Mouse (Mus musculus): ENCODE data around the gene Armc6. TPM values are rescaled to one million over a fixed set of nuclear protein-coding genes. Genes with fewer than 3 reads are reported as not detected.

Gene Armc6
- total RNA-seq, 2 experiments from 2014 or later: 84.6 to 85.4 TPM

Other genes starting within 250 kb of the Armc6 start
- 10 to 100 TPM; 24.8 to 30.0 TPM for gene Gatad2a, start 238.1 kb downstream of the Armc6 start, total RNA-seq (2021)
- gene Mau2, start 191.7 kb downstream of the Armc6 start, total RNA-seq (2021): 10 to 100 TPM; 81.6 to 82.9 TPM
- 10 to 100 TPM; 51.6 to 56.7 TPM for gene Sugp1, start 191.7 kb downstream of the Armc6 start, total RNA-seq (2021)
- gene Tm6sf2, start 161.5 kb downstream of the Armc6 start, total RNA-seq (2021): 1 to 10 TPM; 1.4 TPM
- 1 to 10 TPM; 3.0 to 6.5 TPM for gene Hapln4, start 151.0 kb downstream of the Armc6 start, total RNA-seq (2021)
- 100 to 1,000 TPM; 392 to 416 TPM for gene Ncan, start 113.6 kb downstream of the Armc6 start, total RNA-seq (2021)
- gene Nr2c2ap, start 103.1 kb downstream of the Armc6 start, total RNA-seq (2021): 10 to 100 TPM; 32.7 to 33.6 TPM
- gene Rfxank, start 95.3 kb downstream of the Armc6 start, total RNA-seq (2021): 10 to 100 TPM in 1 of 2 experiments, 1 to 10 TPM in 1; 8.3 to 10.9 TPM
- gene Borcs8, start 95.0 kb downstream of the Armc6 start, total RNA-seq (2021): 10 to 100 TPM; 40.7 to 42.3 TPM
- gene Mef2b, start 94.8 kb downstream of the Armc6 start, total RNA-seq (2021): under 1 TPM in 1 of 2 experiments, not detected in 1; 0.59 TPM
- 10 to 100 TPM; 49.0 to 55.7 TPM for gene Tmem161a, start 62.1 kb downstream of the Armc6 start, total RNA-seq (2021)
- gene Slc25a42, start 22.2 kb downstream of the Armc6 start, total RNA-seq (2021): 10 to 100 TPM; 26.1 to 26.6 TPM
- gene Sugp2, start 240 bp downstream of the Armc6 start, total RNA-seq (2021): 100 to 1,000 TPM; 134 to 140 TPM
- gene Homer3, start 48.4 kb upstream of the Armc6 start, total RNA-seq (2021): 1 to 10 TPM; 7.9 to 9.4 TPM
- 10 to 100 TPM; 64.9 to 65.2 TPM for gene Ddx49, start 68.0 kb upstream of the Armc6 start, total RNA-seq (2021)
- 100 to 1,000 TPM; 124 to 134 TPM for gene Cope, start 68.1 kb upstream of the Armc6 start, total RNA-seq (2021)
- gene Cers1, start 81.3 kb upstream of the Armc6 start, total RNA-seq (2021): 10 to 100 TPM; 97.9 to 98.4 TPM
- 10 to 100 TPM in 1 of 2 experiments, 1 to 10 TPM in 1; 6.6 to 13.0 TPM for gene Gdf1, start 95.4 kb upstream of the Armc6 start, total RNA-seq (2021)
- gene Upf1, start 118.8 kb upstream of the Armc6 start, total RNA-seq (2021): 10 to 100 TPM; 46.9 to 48.1 TPM
- gene Comp, start 139.1 kb upstream of the Armc6 start, total RNA-seq (2021): under 1 TPM in 1 of 2 experiments, not detected in 1; 0.14 TPM
- gene Crtc1, start 205.1 kb upstream of the Armc6 start, total RNA-seq (2021): 100 to 1,000 TPM in 1 of 2 experiments, 10 to 100 TPM in 1; 98.8 to 105 TPM
- gene Klhl26, start 242.5 kb upstream of the Armc6 start, total RNA-seq (2021): 10 to 100 TPM; 33.1 to 33.8 TPM